Mouse (Mus musculus) Muller cell, postnatal 12 days (primary cell): ENCODE measurements around the gene Ifi27l2a.
A peak's percentile ranks its signal among the peaks of the same experiment; 100 is the strongest.

Experiments used
- DNase-seq: peaks from one replicate; pipeline ENCODE4 v3.0.0-alpha.2; 2015; ENCODE audit errors: inconsistent ontology term

The Ifi27l2a gene

GRCm38 (mm10) chr12:103425729-103426470, 17.6 kb downstream of the Ifi27l2a start, which contains the start of gene Ddx24:
Gene Ddx24 (minus strand): TSS chr12:103425830.
- DNase-seq, result peak; percentile 99

- no peak for DNase-seq
Observed at GRCm38 (mm10) chr12:103425016-103425728, 18.3 kb downstream of the Ifi27l2a start.

GRCm38 (mm10) chr12:103408144-103408543, 35.3 kb downstream of the Ifi27l2a start:
- DNase-seq, result no peak

DNA sequence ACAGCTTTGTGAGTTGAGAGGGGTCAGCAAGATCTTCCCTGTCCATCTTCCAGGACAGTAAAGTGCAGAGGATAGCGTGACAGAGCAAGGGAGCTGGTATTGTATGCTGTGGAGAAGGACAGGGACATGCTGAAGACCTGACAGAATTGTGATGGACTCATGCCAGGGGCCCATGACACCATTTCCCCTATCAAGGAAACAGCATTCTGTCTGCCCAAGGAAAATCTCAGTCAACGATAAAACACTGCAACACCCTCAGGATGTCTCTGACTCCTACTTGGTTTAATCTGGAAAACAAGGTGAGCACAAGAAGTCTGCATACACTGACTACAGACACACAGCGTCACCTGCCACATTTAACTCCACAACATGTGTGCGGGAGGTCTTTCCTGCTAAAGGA, 35.8 kb downstream of the Ifi27l2a start, which contains the start of gene 9330161L09Rik:
TSS of gene 9330161L09Rik (minus strand) at position 101 of the 400 bp plus-strand sequence.
- DNase-seq, result no peak

- DNase-seq, result no peak
Observed at GRCm38 (mm10) chr12:103404131-103404530, 39.3 kb downstream of the Ifi27l2a start.

DNA sequence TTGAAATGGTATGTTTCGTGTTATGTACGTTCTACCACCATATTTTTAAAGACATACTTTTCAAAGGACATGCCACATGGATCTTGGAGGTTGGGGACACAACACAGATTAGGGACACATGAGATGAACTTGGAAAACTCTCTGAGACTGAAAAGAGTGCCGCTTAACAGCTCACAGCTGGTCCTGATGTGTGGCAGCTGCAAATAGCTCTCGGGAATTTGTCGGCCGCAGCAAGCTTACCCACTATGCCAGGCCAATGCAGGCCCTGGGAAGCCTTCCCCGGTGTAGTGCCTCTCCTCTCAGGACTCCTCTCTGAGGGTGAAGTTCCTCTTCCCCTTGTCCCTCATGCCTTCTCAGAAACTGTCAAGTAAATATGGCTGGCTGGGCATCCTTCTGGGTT, 46.7 kb downstream of the Ifi27l2a start:
- no peak for DNase-seq

GRCm38 (mm10) chr12:103395486-103396275, 47.8 kb downstream of the Ifi27l2a start:
- no peak for DNase-seq

DNA sequence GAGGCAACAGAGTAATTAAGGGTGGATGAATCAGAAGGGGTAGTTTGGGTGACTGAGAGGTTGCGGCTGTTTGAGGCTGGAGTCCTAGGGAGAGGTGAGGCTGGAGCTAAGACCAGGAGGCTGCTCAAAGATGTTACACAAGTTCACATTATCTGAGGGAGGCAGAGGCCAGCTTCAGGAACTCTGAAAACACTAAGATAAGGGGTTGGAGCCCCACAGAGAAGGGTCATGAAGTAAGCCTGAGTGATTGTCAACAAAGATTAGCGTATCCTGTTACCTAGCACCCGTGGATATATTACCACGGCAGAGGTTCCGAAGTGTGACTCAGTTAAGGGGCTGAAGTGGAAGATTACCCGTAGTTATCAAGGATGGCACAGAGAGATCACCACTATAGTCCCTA, 50.0 kb downstream of the Ifi27l2a start:
- DNase-seq, result no peak
